Mouse (Mus musculus) spleen, adult 12 weeks (tissue): Measurements from ENCODE around the gene H2-Oa.

Experiments used
- DNase-seq: peaks from one replicate; pipeline ENCODE4 v3.0.0; 2022; ENCODE audit warnings: low spot score

Gene H2-Oa

GRCm38 (mm10) chr17:34092197-34092875 lies at the start of gene H2-Oa:
Gene H2-Oa, plus strand, starts transcription at chr17:34092340.
- DNase-seq: no peak

- DNase-seq: no peak
These were observed 46.2 kb upstream of the H2-Oa start for GRCm38 (mm10) chr17:34045941-34046340.

- no peak for DNase-seq
These were observed 44.6 kb upstream of the H2-Oa start for GRCm38 (mm10) chr17:34047404-34048050.

GRCm38 (mm10) chr17:34057224-34057623 lies 34.9 kb upstream of the H2-Oa start:
- DNase-seq: no peak

DNA sequence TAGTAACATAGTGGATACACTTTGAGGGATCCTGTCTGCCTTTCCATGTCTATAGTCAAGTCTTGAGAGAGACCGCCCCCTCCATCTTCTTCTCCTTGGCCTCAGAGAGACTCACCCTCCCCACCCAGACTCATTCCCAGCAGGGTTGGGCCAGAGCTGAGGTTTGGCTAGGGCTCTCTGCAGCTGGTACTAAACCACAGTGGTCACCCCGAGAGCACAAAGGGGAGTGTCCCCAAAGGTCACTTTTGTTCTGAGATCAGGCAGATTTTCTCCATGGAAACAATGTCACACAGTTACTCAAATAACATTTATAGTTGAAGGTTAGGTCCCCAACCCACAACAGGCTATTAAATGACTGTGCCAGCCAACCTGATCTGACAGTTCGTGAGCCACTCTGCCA lies 23.3 kb upstream of the H2-Oa start:
- no peak for DNase-seq

- no peak for DNase-seq
These were observed 20.0 kb upstream of the H2-Oa start for GRCm38 (mm10) chr17:34072091-34072490.

DNA sequence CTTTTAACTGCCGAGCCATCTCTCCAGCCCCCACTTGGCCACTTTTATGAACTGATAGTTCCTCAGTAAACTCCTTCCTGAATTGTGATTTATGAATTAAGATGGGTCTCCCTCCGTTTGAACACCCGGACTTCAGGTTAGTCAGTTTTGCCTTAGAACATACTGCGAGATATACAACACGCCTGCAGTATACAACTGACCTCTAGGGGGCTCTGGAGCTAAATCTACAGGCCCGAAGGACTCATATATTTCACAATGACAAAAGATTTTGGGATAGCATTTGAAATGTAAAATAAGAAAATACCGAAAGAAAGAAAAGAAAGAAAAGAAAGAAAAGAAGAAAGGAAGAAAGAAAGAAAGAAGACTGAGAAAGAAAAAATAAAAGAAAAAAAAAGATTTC lies 16.9 kb upstream of the H2-Oa start:
- DNase-seq: peak; percentile 53

GRCm38 (mm10) chr17:34077549-34077948 lies 14.6 kb upstream of the H2-Oa start:
- peak; percentile 59 for DNase-seq

GRCm38 (mm10) chr17:34078148-34078547 lies 14.0 kb upstream of the H2-Oa start:
- DNase-seq: no peak

DNA sequence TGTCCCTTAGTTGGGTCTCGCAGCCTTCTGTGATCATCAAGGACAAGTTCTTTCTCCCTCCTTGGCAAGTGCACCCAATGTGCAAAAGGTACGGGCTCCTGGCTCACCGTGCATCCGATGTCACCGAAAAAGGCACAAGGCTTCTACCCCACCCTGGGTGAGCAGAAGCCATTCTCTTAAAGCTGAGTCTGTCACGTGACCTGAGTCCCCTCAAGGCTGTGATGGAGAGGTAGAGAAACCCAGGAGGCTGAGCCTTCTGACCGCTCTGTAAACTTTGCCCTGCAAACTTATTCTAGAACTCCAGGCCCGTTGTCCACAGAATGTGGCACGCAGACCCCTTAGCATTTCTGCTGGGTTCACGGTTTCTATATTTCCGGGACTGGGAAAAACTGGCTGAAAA lies 13.1 kb upstream of the H2-Oa start:
- DNase-seq: no peak

DNA sequence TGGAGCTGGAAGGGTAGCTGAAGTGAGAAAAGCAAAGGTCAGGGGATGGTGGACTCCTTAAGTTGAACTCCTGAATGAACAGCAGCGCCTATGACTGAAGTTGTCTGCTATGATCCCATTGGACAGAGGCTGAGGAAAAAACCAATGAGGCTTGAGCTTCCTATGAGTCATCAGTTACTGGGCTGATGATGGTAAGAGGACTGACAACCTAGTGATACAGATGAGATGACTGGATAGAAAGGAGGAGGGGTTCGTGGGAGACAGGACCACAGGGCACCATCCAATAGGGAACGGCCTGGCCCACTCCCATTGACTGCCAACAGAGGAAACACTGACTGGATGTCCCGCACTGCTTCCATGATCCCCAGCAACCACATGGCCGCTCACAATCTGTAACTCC lies 12.5 kb upstream of the H2-Oa start:
- no peak for DNase-seq

GRCm38 (mm10) chr17:34083104-34083503 lies 9.0 kb upstream of the H2-Oa start:
- DNase-seq: no peak

GRCm38 (mm10) chr17:34087386-34087785 lies 4.8 kb upstream of the H2-Oa start:
- DNase-seq: no peak

GRCm38 (mm10) chr17:34088124-34088523 lies 4.0 kb upstream of the H2-Oa start:
- no peak for DNase-seq

DNA sequence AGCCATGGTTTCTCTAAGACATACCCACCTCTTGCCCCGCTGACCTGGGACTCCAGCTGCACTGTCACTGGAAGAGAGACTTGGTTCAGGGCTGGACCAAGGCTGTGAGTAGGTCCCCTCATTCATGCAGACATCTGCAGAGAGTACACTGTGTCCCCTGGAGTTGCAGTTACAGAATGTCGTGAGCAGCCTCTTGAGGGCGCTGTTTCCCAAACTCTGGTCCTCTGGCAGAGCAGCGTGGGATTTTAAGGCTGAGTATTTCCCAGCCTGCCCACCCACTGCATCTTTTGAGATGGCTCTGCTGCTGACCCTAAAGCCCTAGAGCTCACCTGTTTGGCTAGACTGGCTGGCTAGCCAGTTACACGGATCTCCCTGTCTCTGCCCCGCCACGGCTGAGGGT lies 1.2 kb upstream of the H2-Oa start:
- DNase-seq: no peak

DNA sequence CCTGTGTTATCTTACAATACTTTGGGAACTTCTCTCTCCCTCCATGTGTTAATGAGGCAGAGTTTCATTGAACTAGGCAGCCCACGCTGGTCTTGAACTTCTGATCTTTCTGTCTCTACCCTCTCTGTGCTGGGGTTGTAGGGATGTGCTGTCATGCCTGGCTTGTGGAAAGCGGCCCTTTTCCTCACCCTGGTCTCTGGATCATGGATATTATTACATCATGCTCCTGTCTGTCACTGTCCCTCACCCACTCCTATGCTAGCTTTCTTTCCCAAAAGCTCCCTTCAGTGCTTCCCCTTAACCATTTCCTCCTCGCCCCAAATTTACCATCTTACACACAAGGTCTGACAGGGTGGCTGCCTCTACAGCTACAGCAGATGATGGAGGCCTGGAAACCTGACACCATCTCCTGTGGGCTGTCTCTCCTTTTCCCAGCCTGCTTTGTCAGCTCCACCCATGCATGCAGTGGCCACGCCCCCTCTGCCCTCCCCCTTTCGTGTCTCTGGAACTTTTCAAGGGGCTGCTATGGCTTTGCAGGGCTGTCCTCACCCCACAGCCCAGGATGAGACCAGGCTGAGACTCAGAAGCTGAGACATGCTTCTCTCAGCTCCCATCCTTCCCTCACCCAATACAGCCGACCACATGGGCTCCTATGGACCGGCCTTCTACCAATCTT lies 1.2 kb downstream of the H2-Oa start:
- no peak for DNase-seq

DNA sequence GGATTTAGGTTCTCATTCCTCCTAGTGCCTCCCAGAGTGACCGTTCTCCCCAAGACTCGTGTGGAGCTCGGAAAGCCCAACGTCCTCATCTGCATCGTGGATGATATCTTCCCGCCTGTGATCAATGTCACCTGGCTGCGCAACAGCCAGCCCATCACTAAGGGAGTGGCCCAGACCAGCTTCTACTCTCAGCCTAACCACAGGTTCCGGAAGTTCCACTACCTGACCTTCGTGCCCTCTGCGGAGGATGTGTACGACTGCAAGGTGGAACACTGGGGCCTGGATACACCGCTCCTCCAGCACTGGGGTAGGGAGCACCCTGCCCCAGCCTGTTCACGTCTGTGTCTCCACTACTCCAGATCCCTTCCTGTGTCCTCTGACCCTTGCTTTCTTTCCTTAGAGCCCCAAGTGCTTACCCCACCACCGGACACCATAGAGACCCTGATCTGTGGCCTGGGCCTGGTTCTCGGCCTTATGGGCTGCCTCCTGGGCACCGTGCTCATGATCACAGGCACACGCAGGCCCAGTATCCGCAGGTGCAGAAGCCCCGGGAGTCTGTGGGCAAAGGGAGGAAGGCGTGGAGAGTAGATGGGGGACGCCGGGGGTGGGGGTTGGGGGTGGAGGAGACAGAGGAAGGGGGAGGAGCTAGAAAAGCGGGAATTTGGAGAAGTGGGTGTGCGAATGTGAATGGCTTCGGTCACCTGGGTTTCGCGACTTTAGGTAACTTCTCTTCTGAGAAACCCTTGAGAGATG lies 2.3 kb downstream of the H2-Oa start:
- DNase-seq: no peak

DNA sequence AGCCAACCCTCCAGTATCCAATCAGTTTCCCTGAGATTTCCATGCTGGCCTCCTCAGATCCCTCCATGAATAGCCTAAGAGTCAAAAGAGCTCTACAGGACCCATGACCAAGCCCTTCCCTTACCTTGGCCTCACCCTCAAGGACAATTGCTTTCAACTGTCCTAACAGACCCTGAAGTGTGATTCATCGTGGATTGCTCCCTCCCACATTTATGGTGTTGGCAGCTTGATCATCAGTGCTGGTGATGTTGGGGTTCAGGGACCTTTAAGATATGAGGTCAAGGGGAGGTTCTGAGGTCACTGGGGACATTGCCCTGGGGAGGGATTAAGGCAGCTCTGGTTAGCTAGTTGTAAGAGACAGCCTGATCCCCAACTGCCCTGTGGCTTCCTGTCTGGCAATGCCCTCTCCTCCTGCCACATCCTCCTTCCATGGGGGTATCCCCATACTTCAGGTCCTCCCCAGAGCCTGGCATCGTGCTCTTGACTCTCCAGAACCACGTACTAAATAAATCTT lies 4.4 kb downstream of the H2-Oa start:
- no peak for DNase-seq

- DNase-seq: no peak
These were observed 5.1 kb downstream of the H2-Oa start for GRCm38 (mm10) chr17:34097272-34097671.

- no peak for DNase-seq
These were observed 6.8 kb downstream of the H2-Oa start for GRCm38 (mm10) chr17:34098709-34099479.

DNA sequence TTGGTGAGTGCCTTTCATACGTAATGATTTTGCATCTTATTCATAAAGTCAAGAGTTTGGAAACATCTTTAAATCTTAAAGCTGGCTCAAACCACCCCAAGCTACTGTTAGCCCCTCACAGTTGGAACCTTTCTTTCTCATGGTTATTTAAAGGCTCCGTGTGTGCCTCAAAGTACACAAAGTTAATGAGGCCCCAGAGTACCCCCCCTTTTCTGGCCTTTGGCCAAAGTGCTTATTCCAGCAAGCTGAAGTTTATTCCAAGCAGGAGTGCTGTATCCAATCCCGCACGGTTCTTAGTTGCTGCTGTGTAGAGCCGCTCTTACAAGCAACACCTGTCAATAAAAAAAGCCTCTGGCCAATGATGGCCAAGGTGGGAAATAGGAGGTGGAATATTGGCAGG lies 7.4 kb downstream of the H2-Oa start:
- DNase-seq: no peak

GRCm38 (mm10) chr17:34101185-34101584 lies 9.0 kb downstream of the H2-Oa start:
- no peak for DNase-seq
